Mouse (Mus musculus): ENCODE data around the gene Cyfip1.
A peak's percentile ranks its signal among the peaks of the same experiment; 100 is the strongest.
"Not testable (repeated sequence)": the region's sequence is repeated elsewhere in the genome, so short reads cannot be mapped to it uniquely, and the experiment has no call there.

Gene Cyfip1

GRCm38 (mm10) chr7:55865750-55866416, 24.3 kb downstream of the Cyfip1 start:
- no peak for DNase-seq

- no peak for DNase-seq
Measured at GRCm38 (mm10) chr7:55868247-55868646, 26.7 kb downstream of the Cyfip1 start.

GRCm38 (mm10) chr7:55869220-55869619, 27.7 kb downstream of the Cyfip1 start:
- DNase-seq, result no peak

GRCm38 (mm10) chr7:55870340-55871020, 28.9 kb downstream of the Cyfip1 start:
- DNase-seq, result no peak

- DNase-seq, result no peak
Measured at GRCm38 (mm10) chr7:55871476-55871875, 29.9 kb downstream of the Cyfip1 start.

GRCm38 (mm10) chr7:55874703-55875102, 33.2 kb downstream of the Cyfip1 start:
- no peak for DNase-seq

- DNase-seq, result peak in 1 of 2 experiments; percentile 12
Measured at GRCm38 (mm10) chr7:55877721-55878120, 36.2 kb downstream of the Cyfip1 start.

- DNase-seq, result no peak
Measured at GRCm38 (mm10) chr7:55880882-55881281, 39.3 kb downstream of the Cyfip1 start.

GRCm38 (mm10) chr7:55888603-55889002, 47.1 kb downstream of the Cyfip1 start:
- no peak for DNase-seq

GRCm38 (mm10) chr7:55889996-55890395, 48.5 kb downstream of the Cyfip1 start:
- no peak for DNase-seq

GRCm38 (mm10) chr7:55890731-55891130, 49.2 kb downstream of the Cyfip1 start:
- DNase-seq, result no peak

GRCm38 (mm10) chr7:55891797-55892196, 50.3 kb downstream of the Cyfip1 start:
- peak in 1 of 2 experiments; percentile 8 for DNase-seq

GRCm38 (mm10) chr7:55903766-55904165, 62.2 kb downstream of the Cyfip1 start:
- DNase-seq, result no peak

- DNase-seq, result no peak
Measured at GRCm38 (mm10) chr7:55905449-55905848, 63.9 kb downstream of the Cyfip1 start.

- no peak for DNase-seq
Measured at GRCm38 (mm10) chr7:55909519-55909918, 68.0 kb downstream of the Cyfip1 start.

- DNase-seq, result no peak
Measured at GRCm38 (mm10) chr7:55910356-55910755, 68.8 kb downstream of the Cyfip1 start.

- DNase-seq, result peak in 1 of 2 experiments; percentile 26
Measured at GRCm38 (mm10) chr7:55911371-55911770, 69.8 kb downstream of the Cyfip1 start.

- DNase-seq, result no peak
Measured at GRCm38 (mm10) chr7:55912118-55912517, 70.6 kb downstream of the Cyfip1 start.

- not testable (repeated sequence) for DNase-seq
Measured at GRCm38 (mm10) chr7:55918365-55918764, 76.8 kb downstream of the Cyfip1 start.

GRCm38 (mm10) chr7:55927262-55927661, 85.7 kb downstream of the Cyfip1 start:
- no peak for DNase-seq

- DNase-seq, result no peak
Measured at GRCm38 (mm10) chr7:55928649-55929048, 87.1 kb downstream of the Cyfip1 start.

- DNase-seq, result no peak
Measured at GRCm38 (mm10) chr7:55935025-55935424, 93.5 kb downstream of the Cyfip1 start.

- DNase-seq, result no peak
Measured at GRCm38 (mm10) chr7:55938341-55938740, 96.8 kb downstream of the Cyfip1 start.

GRCm38 (mm10) chr7:55956054-55956453, 114.5 kb downstream of the Cyfip1 start:
- DNase-seq, result no peak
